Mouse (Mus musculus) layer of hippocampus, adult 9-11 months (tissue): ENCODE measurements at regions not wholly inside any gene's neighbourhood (a gene's known extent, or its start where the extent isn't known, plus 50 kb on each side); places are given as distances from the start of the nearest gene placed in this dataset.
"Not testable (repeated sequence)": the region's sequence is repeated elsewhere in the genome, so short reads cannot be mapped to it uniquely, and the experiment has no call there.

ENCODE experiments used
- DNase-seq: peaks from one replicate; pipeline ENCODE4 v3.0.0; 2022

DNA sequence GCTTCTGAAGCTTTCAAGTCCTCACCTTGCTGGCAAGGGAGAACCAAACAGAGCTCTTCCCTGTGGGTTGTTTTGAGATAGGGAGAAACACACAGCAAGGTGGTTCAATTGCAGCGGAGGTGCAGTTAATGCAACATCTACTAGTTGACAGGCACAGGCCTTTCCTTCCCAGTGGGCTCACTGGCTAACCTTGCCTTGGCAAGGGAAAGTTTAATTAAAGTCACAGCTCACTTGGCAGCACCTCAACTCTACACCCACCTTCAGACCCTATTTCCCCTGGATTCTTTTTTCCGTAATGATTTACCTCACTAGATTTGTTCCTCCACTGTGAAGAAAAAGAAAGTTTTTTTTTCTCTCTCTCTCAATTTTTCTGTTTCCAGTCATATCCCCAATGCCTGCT, 314.5 kb downstream of the Tlr4 start:
- DNase-seq: no peak

DNA sequence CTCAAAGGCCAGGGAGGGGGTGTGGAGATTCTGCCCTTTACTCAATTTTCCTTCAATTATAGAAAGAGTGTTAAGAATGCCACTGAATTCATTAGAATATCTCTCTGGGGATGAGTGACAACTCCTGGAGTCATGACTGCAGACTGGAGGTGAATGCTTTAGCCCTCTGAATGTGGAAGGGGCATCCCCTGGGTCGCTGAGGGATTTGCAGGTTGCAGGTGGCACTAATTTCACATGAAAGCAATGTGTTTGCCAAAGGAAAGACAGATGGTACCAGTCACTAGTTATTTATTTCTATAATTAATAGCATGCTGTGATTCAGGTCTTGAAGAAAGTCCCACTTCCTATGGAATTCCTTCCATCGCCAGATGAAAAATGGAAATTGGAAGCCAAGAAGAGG, 321.1 kb downstream of the Tlr4 start:
- no peak for DNase-seq

DNA sequence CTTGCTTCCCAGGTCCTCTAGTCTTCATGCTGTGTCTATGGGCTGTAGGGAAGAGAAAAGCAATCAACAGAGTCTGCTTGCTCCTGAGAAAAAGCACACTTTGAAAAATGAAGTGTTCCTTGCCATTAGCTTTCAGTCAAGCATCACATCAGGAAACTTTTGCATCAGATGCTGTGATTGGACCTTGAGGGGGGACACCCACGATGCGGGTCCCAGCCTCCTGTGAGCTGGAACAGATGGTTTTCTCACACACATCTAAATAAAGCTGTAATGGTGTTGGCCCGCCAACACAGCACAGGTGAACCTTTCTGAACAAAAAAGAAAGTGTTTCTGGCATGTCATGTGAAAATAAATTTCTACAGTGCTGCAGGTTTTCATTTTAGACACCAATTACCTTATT, 335.3 kb downstream of the Tlr4 start:
- no peak for DNase-seq

- DNase-seq: no peak
Measured at GRCm38 (mm10) chr4:67167720-67168119, 340.3 kb downstream of the Tlr4 start.

GRCm38 (mm10) chr4:67187725-67188510, 360.5 kb downstream of the Tlr4 start:
- no peak for DNase-seq

DNA sequence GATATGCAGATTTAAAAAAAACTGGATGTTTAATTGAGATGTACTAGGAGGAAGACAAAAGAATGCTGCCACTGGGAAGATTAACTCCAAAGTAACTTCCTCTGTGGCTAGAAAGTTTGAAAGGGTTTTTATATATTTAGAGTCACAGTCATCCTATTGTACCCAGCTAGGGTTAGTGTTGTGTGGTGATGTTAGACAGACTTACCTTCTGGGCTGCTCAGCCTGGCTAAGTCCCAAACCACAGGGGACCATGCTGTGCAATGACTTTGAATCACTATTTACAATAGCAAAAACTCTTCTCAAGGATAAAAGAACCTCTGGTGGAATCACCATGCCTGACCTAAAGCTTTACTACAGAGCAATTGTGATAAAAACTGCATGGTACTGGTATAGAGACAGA, 363.2 kb downstream of the Tlr4 start:
- DNase-seq: no peak

- DNase-seq: no peak
Measured at GRCm38 (mm10) chr4:67194425-67194824, 367.0 kb downstream of the Tlr4 start.

- DNase-seq: no peak
Measured at GRCm38 (mm10) chr4:67196907-67197306, 369.5 kb downstream of the Tlr4 start.

- peak; percentile 63 for DNase-seq
Measured at GRCm38 (mm10) chr4:67208406-67208805, 381.0 kb downstream of the Tlr4 start.

GRCm38 (mm10) chr4:67213363-67213762, 386.0 kb downstream of the Tlr4 start:
- DNase-seq: no peak

GRCm38 (mm10) chr4:67224533-67224932, 397.1 kb downstream of the Tlr4 start:
- no peak for DNase-seq

DNA sequence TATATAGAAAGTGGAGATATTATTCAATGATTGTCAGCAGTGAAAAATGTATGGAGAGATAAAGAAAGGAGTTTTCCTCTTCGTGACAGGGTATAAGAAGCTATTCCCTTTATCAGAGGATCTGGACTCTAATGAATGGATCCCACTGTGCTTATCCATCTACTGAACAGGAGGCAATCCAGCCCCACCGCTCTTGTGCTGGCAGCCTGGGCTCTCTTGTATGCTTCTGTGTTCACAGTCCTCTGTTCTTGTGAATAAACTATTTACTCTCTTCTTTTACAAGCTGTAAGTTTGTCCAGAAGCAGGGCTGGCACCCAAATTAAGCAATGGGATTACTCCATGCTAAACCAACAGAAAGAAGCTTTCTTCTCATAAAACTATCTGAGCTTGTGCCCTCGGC, 401.8 kb downstream of the Tlr4 start:
- no peak for DNase-seq

DNA sequence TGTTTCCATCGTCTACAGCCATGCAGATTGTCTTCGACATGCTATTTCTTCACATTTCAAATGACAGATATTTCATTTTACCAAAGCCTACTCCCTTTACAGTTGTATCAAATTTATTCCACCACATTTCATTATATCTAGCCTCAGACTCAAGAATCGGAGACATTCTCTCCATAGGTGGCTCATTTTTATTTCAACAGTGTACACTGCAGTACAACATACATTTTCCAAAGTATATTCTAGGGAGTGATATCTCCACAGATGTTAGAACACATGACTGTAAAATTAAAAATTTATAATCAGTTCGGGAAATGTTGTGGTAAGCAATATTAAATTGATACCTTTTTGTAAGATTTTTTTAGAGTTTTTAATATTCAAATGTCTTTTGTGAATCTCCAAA, 446.2 kb downstream of the Tlr4 start:
- DNase-seq: no peak

DNA sequence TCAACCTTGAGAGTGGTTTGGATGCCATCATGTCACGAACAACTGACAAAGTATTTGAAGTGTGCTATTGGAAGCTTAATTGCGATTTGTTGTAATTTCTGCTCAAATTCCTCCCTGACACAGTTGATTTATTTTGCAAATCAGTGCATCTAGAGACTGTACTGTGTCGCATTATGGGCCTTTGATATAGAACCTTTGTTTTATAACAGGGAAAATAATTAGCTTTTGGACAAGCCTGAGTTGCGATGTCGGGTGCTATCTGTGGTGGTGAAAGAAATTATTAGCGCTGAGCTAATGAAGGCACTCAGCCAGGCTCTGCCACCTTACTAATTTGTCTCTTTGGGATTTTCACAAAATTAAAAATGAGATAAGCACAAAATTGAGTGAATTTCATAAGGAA, 473.6 kb downstream of the Tlr4 start:
- no peak for DNase-seq

- no peak for DNase-seq
Measured at GRCm38 (mm10) chr4:67301740-67302139, 474.4 kb downstream of the Tlr4 start.

DNA sequence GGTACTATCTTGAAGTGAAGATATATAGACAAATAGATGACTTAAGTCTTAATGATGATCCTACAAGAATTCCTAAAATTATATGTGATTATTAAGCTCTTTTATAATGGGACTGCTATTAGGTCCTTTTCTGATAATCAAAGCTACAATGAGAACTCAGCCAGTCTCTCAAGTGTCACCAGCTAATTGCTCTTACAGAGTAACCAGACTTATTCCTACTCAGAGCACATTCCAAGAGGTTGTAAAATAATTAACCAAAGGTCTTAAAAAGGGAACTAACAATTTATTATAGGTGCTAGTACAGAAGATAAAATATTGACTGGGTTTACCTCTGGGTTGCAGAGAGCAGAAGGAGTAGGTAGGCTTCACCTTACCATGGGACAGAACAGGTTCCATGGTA, 492.7 kb downstream of the Tlr4 start:
- not testable (repeated sequence) for DNase-seq
